Mouse (Mus musculus) heart, embryonic 14.5 days (tissue): ENCODE results near the gene Mlycd. TPM values are rescaled to one million over a fixed set of nuclear protein-coding genes. Genes with fewer than 3 reads are reported as not detected.
A peak's percentile ranks its signal among the peaks of the same experiment; 100 is the strongest.
"Not testable (repeated sequence)": the region's sequence is repeated elsewhere in the genome, so short reads cannot be mapped to it uniquely, and the experiment has no call there.

Source experiments
- ATAC-seq: fragments of 200-750 bp; cut with Nextera tagmentation; 2 replicates; pipeline ENCODE4 v1.8.0; 2017; ENCODE audit warnings: low read depth, moderate TSS enrichment; ENCODE audit not compliant: insufficient number of reproducible peaks, insufficient read depth, low FRiP score
- H3K27ac ChIP-seq, 2 experiments: fragments of 200-500 bp in 1 of 2; fragments of 300-500 bp in 1 of 2; sonication (generic) in 1 of 2; replicated peaks in 1 of 2; 2 replicates each; pipeline ENCODE4 v1.5.1; 2012 to 2014; ENCODE audit warnings: low read depth in 2 of 2, low read length in 2 of 2, control low read depth in 1 of 2, mild to moderate bottlenecking in 1 of 2, mixed read lengths in 1 of 2; ENCODE audit not compliant: control insufficient read depth in 1 of 2, insufficient read depth in 1 of 2
- H3K27me3 ChIP-seq: fragments of 300-500 bp; sonication (generic); 2 replicates; pipeline ENCODE4 v1.6.1; 2014; ENCODE audit warnings: mild to moderate bottlenecking, low read length, control low read depth; ENCODE audit not compliant: control insufficient read depth, insufficient read depth
- H3K36me3 ChIP-seq: fragments of 300-500 bp; sonication (generic); 2 replicates; pipeline ENCODE4 v1.6.1; 2014; ENCODE audit warnings: mild to moderate bottlenecking, control low read depth, low read length, mixed read lengths; ENCODE audit not compliant: control insufficient read depth, insufficient read depth
- H3K4me1 ChIP-seq, 2 experiments: fragments of 200-500 bp in 1 of 2; fragments of 300-500 bp in 1 of 2; sonication (generic) in 1 of 2; 2 replicates each; pipeline ENCODE4 v1.6.1; 2012 to 2014; ENCODE audit warnings: low read length in 2 of 2, control low read depth in 1 of 2, mixed read lengths in 1 of 2; ENCODE audit not compliant: control insufficient read depth in 2 of 2, insufficient read depth in 2 of 2
- H3K4me2 ChIP-seq: fragments of 300-500 bp; sonication (generic); 2 replicates; pipeline ENCODE4 v1.6.1; 2014; ENCODE audit warnings: mild to moderate bottlenecking, low read length
- H3K4me3 ChIP-seq, 2 experiments: fragments of 200-500 bp in 1 of 2; fragments of 300-500 bp in 1 of 2; sonication (generic) in 1 of 2; 2 replicates each; pipeline ENCODE4 v1.5.1; 2012 to 2014; ENCODE audit warnings: low read length in 2 of 2, mild to moderate bottlenecking in 2 of 2, control low read depth in 1 of 2, low read depth in 1 of 2, moderate library complexity in 1 of 2; ENCODE audit not compliant: control insufficient read depth in 1 of 2, insufficient read depth in 1 of 2
- H3K9ac ChIP-seq: fragments of 300-500 bp; sonication (generic); 2 replicates; pipeline ENCODE4 v1.6.1; 2014; ENCODE audit warnings: mild to moderate bottlenecking, low read length
- H3K9me3 ChIP-seq: fragments of 300-500 bp; sonication (generic); 2 replicates; pipeline ENCODE4 v1.6.1; 2016; ENCODE audit warnings: low read length, control low read depth; ENCODE audit not compliant: control insufficient read depth
- WGBS: fragments of 180-500 bp; shearing (Covaris S2); extraction: QIAGEN DNeasy Blood & Tissue Kit; methylation state at CpG from one replicate; pipeline ENCODE4 v1.1.7; 2014; 5-methylcytosine and 5-hydroxymethylcytosine counted together
- polyA plus RNA-seq: library from polyadenylated mRNA; unstranded; fragments of >200 nt; fragmentation: Nextera tagmentation; extraction: Ambion mirVana; gene quantifications from 2 replicates; pipeline ENCODE4 v1.2.1, GENCODE M21; 2014

Gene Mlycd
- 25.0 and 25.4 TPM in 2 replicates for polyA plus RNA-seq

DNA sequence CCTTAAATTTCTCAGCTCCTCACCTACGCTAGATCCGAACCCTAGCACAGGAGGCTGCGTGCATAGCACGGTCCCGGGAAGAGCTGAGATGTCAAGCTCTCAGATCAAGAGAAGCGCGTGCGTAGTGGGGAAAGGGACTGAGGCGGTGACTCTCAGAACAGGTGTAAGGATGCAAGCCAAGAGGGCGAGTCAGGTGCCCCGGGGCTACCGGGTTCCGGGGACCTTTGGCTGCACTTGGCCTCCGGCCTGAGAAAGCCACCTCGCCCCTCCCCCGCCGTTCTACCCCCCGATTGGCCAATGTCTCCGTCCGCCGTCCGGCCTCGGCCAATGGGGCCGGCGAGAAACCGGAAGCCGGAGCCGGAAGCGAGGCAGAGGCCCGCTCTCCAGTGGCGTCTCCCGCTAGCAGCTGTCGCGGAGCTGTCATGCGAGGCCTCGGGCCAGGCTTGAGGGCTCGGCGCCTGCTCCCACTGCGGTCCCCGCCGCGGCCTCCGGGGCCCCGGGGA, at the start of gene Mlycd:
TSS of gene Mlycd (plus strand) at position 355 of the 503 bp plus-strand sequence.
- Histone ChIP-seq H3K9me3 (no peaks in the 10 kb centered on the region), H3K27me3 (no peaks in the 10 kb centered on the region), H3K4me2 (peak within 1 kb of the TSS; percentile 99), H3K9ac (peak within 1 kb of the TSS; percentile 91), H3K27ac (peak within 1 kb of the TSS; percentile 83 to 89), H3K4me3 (peak within 1 kb of the TSS; percentile 84 to 97), H3K4me1 (peaks cover 13 to 24% of the 10 kb centered on the region in 2 experiments), H3K36me3 (no peaks in the 10 kb centered on the region; the same call in 1 of the 2 replicates)
- ATAC-seq = peak; percentile 90
- WGBS = 2% methylated on average over 43 of the region's 44 CpGs

- Histone ChIP-seq H3K27me3 (peaks cover 4% of the 10 kb centered on the region; the same call in 1 of the 2 replicates), H3K4me1 (peaks cover 0 to 7% of the 10 kb centered on the region in 2 experiments; a peak in 3 of 4 replicates), H3K27ac (no peak overlapping the region; a peak in 1 of 4 replicates), H3K4me2 (peak overlapping the region; percentile 81), H3K36me3 (peaks cover 37% of the 10 kb centered on the region), H3K9ac (peak overlapping the region; percentile 98), H3K9me3 (peaks cover 4% of the 10 kb centered on the region; the same call in 1 of the 2 replicates), H3K4me3 (peak overlapping the region; percentile 96 to 99)
- ATAC-seq = no peak
- WGBS = 42% methylated on average over 22 of the region's 22 CpGs
These were observed 49.5 kb upstream of the Mlycd start for GRCm38 (mm10) chr8:119345029-119345682.

DNA sequence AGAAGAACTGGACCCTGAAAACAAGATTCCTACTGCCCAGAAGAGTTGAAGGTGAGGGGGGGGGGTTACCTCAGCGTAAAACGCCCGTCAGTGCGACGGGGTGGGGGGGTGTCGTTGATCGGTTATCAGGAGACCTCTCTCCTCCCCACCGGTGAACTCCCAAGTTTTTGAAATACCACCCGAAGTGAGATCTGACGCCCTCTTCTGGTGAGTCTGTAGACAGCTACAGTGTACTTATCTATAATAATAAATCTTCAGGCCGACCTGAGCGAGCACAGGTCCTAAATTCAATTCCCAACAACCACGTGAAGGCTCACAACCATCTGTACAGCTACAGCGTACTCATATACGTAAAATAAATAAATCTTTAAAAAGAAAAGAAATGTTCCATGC, 49.0 kb upstream of the Mlycd start:
- H3K36me3 ChIP-seq = peaks cover 37% of the 10 kb centered on the region
- H3K4me1 ChIP-seq = peaks cover 0 to 7% of the 10 kb centered on the region in 2 experiments; a peak in 3 of 4 replicates
- 79% methylated on average over 15 of the region's 15 CpGs for WGBS
- no peak overlapping the region; a peak in 1 of 4 replicates for H3K4me3 ChIP-seq
- H3K4me2 ChIP-seq = peak overlapping the region; percentile 81
- H3K9ac ChIP-seq = no peak overlapping the region
- no peak for ATAC-seq
- H3K9me3 ChIP-seq = peaks cover 4% of the 10 kb centered on the region; the same call in 1 of the 2 replicates
- H3K27ac ChIP-seq = no peak overlapping the region
- peaks cover 3% of the 10 kb centered on the region; the same call in 1 of the 2 replicates for H3K27me3 ChIP-seq

DNA sequence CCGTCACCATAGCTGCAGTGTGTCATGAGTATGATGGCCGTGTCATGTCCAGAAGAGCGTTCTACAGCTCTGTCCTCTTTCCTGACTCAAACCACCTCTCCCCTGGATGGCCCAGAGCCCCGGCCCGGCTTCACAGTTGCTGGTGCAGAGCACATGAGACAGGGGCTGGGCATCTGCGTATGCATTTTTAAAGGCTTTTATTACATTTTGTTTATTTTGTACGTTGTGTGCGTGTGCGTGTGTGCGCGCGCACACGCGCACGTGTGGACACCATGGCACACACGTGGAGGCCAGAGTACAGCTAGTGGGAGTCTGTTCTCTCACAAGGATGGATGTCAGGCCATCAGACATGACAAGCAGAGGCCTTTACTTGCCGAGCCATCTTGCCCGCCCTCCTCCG, 43.0 kb upstream of the Mlycd start:
- Histone ChIP-seq H3K4me1 (no peaks in the 10 kb centered on the region), H3K9me3 (no peaks in the 10 kb centered on the region), H3K27me3 (no peaks in the 10 kb centered on the region), H3K4me2 (no peak overlapping the region), H3K9ac (no peak overlapping the region), H3K27ac (no peak overlapping the region), H3K36me3 (peaks cover 32% of the 10 kb centered on the region), H3K4me3 (no peak overlapping the region)
- no peak for ATAC-seq
- 85% methylated on average over 19 of the region's 19 CpGs for WGBS

DNA sequence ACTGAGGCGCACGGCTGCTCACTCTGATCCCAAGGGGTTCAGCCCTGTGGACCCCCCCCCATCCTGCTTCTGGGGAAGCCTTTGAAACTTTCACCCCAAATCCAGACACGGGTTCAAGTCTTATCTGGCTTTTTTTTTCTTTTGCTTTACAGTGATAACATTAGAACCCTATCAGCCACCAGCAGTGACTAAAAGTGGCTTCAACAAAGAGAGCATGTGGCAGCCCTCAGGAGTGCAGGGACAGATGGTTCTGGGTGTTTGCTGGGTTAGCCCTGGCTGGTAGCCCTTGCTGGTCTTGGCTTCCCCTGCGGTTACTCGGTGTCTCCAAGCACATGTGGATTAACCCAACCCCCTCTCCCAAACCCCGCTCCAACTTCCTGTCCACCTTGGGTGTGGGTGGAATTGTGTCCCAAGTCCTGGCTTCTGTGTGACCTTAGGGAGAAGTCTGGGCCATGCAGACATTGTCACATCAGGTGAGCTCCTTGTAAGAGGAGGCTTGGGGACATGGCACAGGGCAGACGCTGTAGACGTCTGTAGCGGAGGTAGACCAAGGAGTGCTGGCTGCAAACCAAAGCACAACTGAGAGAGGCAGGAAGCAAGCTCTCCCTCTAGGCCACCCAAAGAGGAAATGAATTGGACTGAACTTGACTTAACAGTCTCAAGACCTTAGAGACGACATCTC, 41.6 kb upstream of the Mlycd start:
- H3K27me3 ChIP-seq = no peaks in the 10 kb centered on the region
- 67% methylated on average over 10 of the region's 10 CpGs for WGBS
- H3K4me2 ChIP-seq = no peak overlapping the region
- no peaks in the 10 kb centered on the region for H3K9me3 ChIP-seq
- H3K36me3 ChIP-seq = peaks cover 17% of the 10 kb centered on the region
- no peak for ATAC-seq
- no peak overlapping the region for H3K9ac ChIP-seq
- H3K4me1 ChIP-seq = no peaks in the 10 kb centered on the region
- no peak overlapping the region for H3K4me3 ChIP-seq
- H3K27ac ChIP-seq = no peak overlapping the region

GRCm38 (mm10) chr8:119353659-119354023, 41.0 kb upstream of the Mlycd start:
- H3K4me3 ChIP-seq = no peak overlapping the region
- H3K9ac ChIP-seq = no peak overlapping the region
- H3K27me3 ChIP-seq = no peaks in the 10 kb centered on the region
- no peak for ATAC-seq
- peaks cover 12% of the 10 kb centered on the region for H3K36me3 ChIP-seq
- no peak overlapping the region for H3K27ac ChIP-seq
- H3K4me1 ChIP-seq = no peaks in the 10 kb centered on the region
- no peaks in the 10 kb centered on the region for H3K9me3 ChIP-seq
- H3K4me2 ChIP-seq = no peak overlapping the region
- 86% methylated on average over 6 of the region's 6 CpGs for WGBS

- H3K27me3 ChIP-seq, H3K36me3 ChIP-seq, H3K4me3 ChIP-seq, H3K4me2 ChIP-seq, H3K9me3 ChIP-seq, H3K4me1 ChIP-seq, ATAC-seq, H3K27ac ChIP-seq, H3K9ac ChIP-seq: not testable (repeated sequence)
- WGBS = 58% methylated on average over 5 of the region's 5 CpGs
These were observed 38.0 kb upstream of the Mlycd start for GRCm38 (mm10) chr8:119356631-119357030.
